Mouse (Mus musculus): ENCODE data around the gene Gm19684. TPM values are rescaled to one million over a fixed set of nuclear protein-coding genes. Genes with fewer than 3 reads are reported as not detected.

Gene Gm19684
- polyA plus RNA-seq, 1 experiment from 2014 or later: not detected

Other genes with a start within 250 kb of the Gm19684 start
- 19.7 and 31.1 TPM in 2 replicates for gene Dhx16, start 241.9 kb upstream of the Gm19684 start, polyA plus RNA-seq (2015; fragmentation: Nextera tagmentation; extraction: Ambion mirVana)
- gene 2310061I04Rik, start 224.2 kb upstream of the Gm19684 start, polyA plus RNA-seq (2015; fragmentation: Nextera tagmentation; extraction: Ambion mirVana): 23.9 and 27.6 TPM in 2 replicates
- 38.7 and 50.7 TPM in 2 replicates for gene Atat1, start 211.6 kb upstream of the Gm19684 start, polyA plus RNA-seq (2015; fragmentation: Nextera tagmentation; extraction: Ambion mirVana)
- 64.2 and 69.2 TPM in 2 replicates for gene Mrps18b, start 205.3 kb upstream of the Gm19684 start, polyA plus RNA-seq (2015; fragmentation: Nextera tagmentation; extraction: Ambion mirVana)
- 26.5 and 28.1 TPM in 2 replicates for gene Ppp1r10, start 205.2 kb upstream of the Gm19684 start, polyA plus RNA-seq (2015; fragmentation: Nextera tagmentation; extraction: Ambion mirVana)
- 57.8 and 71.3 TPM in 2 replicates for gene Abcf1, start 151.9 kb upstream of the Gm19684 start, polyA plus RNA-seq (2015; fragmentation: Nextera tagmentation; extraction: Ambion mirVana)
- gene Gnl1, start 141.8 kb upstream of the Gm19684 start, polyA plus RNA-seq (2015; fragmentation: Nextera tagmentation; extraction: Ambion mirVana): 31.4 and 37.8 TPM in 2 replicates
- 13.7 and 20.4 TPM in 2 replicates for gene Prr3, start 141.4 kb upstream of the Gm19684 start, polyA plus RNA-seq (2015; fragmentation: Nextera tagmentation; extraction: Ambion mirVana)
- 1.3 and 2.7 TPM in 2 replicates for gene H2-T24, start 101.1 kb upstream of the Gm19684 start, polyA plus RNA-seq (2015; fragmentation: Nextera tagmentation; extraction: Ambion mirVana)
- 4.7 and 11.6 TPM in 2 replicates for gene H2-T23, start 88.8 kb upstream of the Gm19684 start, polyA plus RNA-seq (2015; fragmentation: Nextera tagmentation; extraction: Ambion mirVana)
- 7.0 and 12.0 TPM in 2 replicates for gene H2-T22, start 78.9 kb upstream of the Gm19684 start, polyA plus RNA-seq (2015; fragmentation: Nextera tagmentation; extraction: Ambion mirVana)
- not detected in 2 replicates for gene Gm6034, start 78.7 kb upstream of the Gm19684 start, polyA plus RNA-seq (2015; fragmentation: Nextera tagmentation; extraction: Ambion mirVana)
- gene Gm11127, start 63.3 kb upstream of the Gm19684 start, polyA plus RNA-seq (2015; fragmentation: Nextera tagmentation; extraction: Ambion mirVana): 0.13 TPM in 1 of 2 replicates, not detected in the other
- gene Gm7030, start 7.7 kb downstream of the Gm19684 start, polyA plus RNA-seq (2015; fragmentation: Nextera tagmentation; extraction: Ambion mirVana): not detected in 2 replicates
- gene Gm8909, start 46.9 kb downstream of the Gm19684 start, polyA plus RNA-seq (2015; fragmentation: Nextera tagmentation; extraction: Ambion mirVana): 0.84 and 1.8 TPM in 2 replicates
- 0.36 TPM in 1 of 2 replicates, not detected in the other for gene H2-T3, start 68.6 kb downstream of the Gm19684 start, polyA plus RNA-seq (2015; fragmentation: Nextera tagmentation; extraction: Ambion mirVana)
- gene Rpp21, start 136.4 kb downstream of the Gm19684 start, polyA plus RNA-seq (2015; fragmentation: Nextera tagmentation; extraction: Ambion mirVana): 78.8 and 83.7 TPM in 2 replicates
- 9.1 and 11.1 TPM in 2 replicates for gene Trim39, start 150.6 kb downstream of the Gm19684 start, polyA plus RNA-seq (2015; fragmentation: Nextera tagmentation; extraction: Ambion mirVana)
- gene H2-M10.2, start 164.8 kb downstream of the Gm19684 start, polyA plus RNA-seq (2015; fragmentation: Nextera tagmentation; extraction: Ambion mirVana): not detected in 2 replicates
- gene H2-M10.1, start 204.5 kb downstream of the Gm19684 start, polyA plus RNA-seq (2015; fragmentation: Nextera tagmentation; extraction: Ambion mirVana): not detected in 2 replicates
- gene H2-M10.3, start 246.7 kb downstream of the Gm19684 start, polyA plus RNA-seq (2015; fragmentation: Nextera tagmentation; extraction: Ambion mirVana): not detected in 2 replicates

Data from heart, embryonic 15.5 days (tissue).